Mouse (Mus musculus) embryonic facial prominence, embryonic 13.5 days (tissue): ENCODE data around the gene Safb2. TPM values are rescaled to one million over a fixed set of nuclear protein-coding genes. Genes with fewer than 3 reads are reported as not detected.

Experiments used
- ATAC-seq: fragments of 200-750 bp; cut with Nextera tagmentation; 2 replicates; pipeline ENCODE4 v1.8.0; 2017; ENCODE audit warnings: low read depth; ENCODE audit not compliant: insufficient number of reproducible peaks, insufficient read depth, low FRiP score, low TSS enrichment
- H3K27ac ChIP-seq: fragments of 300-500 bp; sonication (generic); 2 replicates; pipeline ENCODE4 v1.5.1; 2015; ENCODE audit warnings: moderate library complexity, mild to moderate bottlenecking, inconsistent platforms
- H3K27me3 ChIP-seq: fragments of 300-500 bp; sonication (generic); 2 replicates; pipeline ENCODE4 v1.6.1; 2015; ENCODE audit warnings: mild to moderate bottlenecking, inconsistent platforms
- H3K36me3 ChIP-seq: fragments of 300-500 bp; sonication (generic); 2 replicates; pipeline ENCODE4 v1.6.1; 2015; ENCODE audit warnings: mild to moderate bottlenecking, inconsistent platforms
- H3K4me1 ChIP-seq: fragments of 300-500 bp; sonication (generic); 2 replicates; pipeline ENCODE4 v1.6.1; 2015; ENCODE audit warnings: inconsistent platforms
- H3K4me2 ChIP-seq: fragments of 300-500 bp; sonication (generic); 2 replicates; pipeline ENCODE4 v1.6.1; 2015; ENCODE audit warnings: moderate library complexity, mild to moderate bottlenecking, inconsistent platforms
- H3K4me3 ChIP-seq: fragments of 300-500 bp; sonication (generic); 2 replicates; pipeline ENCODE4 v1.5.1; 2015; ENCODE audit warnings: mild to moderate bottlenecking, inconsistent platforms
- H3K9ac ChIP-seq: fragments of 300-500 bp; sonication (generic); 2 replicates; pipeline ENCODE4 v1.6.1; 2015; ENCODE audit warnings: mild to moderate bottlenecking, inconsistent platforms
- H3K9me3 ChIP-seq: fragments of 300-500 bp; sonication (generic); 2 replicates; pipeline ENCODE4 v1.6.1; 2016; ENCODE audit warnings: inconsistent platforms
- WGBS: fragments of 180-500 bp; shearing (Covaris S2); methylation state at CpG from one replicate; pipeline ENCODE4 v1.1.7; 2015; ENCODE audit warnings: mixed read lengths; 5-methylcytosine and 5-hydroxymethylcytosine counted together
- polyA plus RNA-seq: library from polyadenylated mRNA; unstranded; fragments of >200 nt; fragmentation: Nextera tagmentation; extraction: Ambion mirVana; gene quantifications from 2 replicates; pipeline ENCODE4 v1.2.1, GENCODE M21; 2015

Gene Safb2
- polyA plus RNA-seq, 1 experiment from 2014 or later = 97.6 TPM

GRCm38 (mm10) chr17:56552781-56553363 lies 31.5 kb downstream of the Safb2 start:
- WGBS = 65% methylated on average over 5 of the region's 5 CpGs
- Histone ChIP-seq H3K4me3 (no peak overlapping the region), H3K9me3 (no peaks in the 10 kb centered on the region), H3K4me2 (no peak overlapping the region), H3K27me3 (no peaks in the 10 kb centered on the region), H3K4me1 (peaks cover 15% of the 10 kb centered on the region), H3K27ac (no peak overlapping the region), H3K9ac (no peak overlapping the region), H3K36me3 (0 out of 2 replicates have a peak, but pooled peaks cover 3% of the 10 kb centered on the region)
- ATAC-seq = no peak

DNA sequence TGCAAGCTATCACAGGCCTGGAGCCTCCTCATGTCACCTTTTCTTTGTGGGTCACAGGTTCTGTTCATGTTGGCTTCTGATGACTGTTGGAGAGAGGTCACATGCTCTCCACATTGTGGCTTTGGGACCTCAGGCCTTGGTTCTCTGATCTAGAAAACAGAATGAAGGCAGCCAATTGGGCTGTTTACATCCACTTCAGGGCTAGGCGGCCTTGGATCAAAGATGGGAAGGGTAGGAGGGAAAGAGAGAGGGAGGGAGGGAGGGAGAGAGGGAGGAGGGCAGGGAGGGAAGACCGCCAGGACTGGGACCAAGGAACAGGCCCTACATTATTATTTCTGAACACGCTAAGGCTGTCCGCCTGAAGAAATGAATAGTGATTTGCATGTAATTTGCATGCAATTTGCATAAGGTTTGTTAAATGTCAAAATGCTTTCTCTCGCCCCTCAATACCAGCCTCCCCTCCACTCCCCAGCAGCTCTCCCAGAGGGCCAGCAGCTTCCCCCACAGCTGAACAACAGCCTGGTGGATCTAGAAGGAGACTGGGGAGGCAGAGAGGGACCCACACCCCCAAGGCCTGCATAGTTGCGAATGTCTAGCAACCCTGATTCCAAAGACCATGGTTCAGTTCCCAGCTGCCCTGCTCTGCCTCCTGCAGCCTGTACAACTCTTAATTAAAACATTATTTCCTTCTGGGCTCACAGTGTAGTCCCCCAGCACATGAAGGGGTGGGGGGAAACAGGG lies 32.4 kb downstream of the Safb2 start:
- Histone ChIP-seq H3K4me3 (no peak overlapping the region), H3K36me3 (0 out of 2 replicates have a peak, but pooled peaks cover 3% of the 10 kb centered on the region), H3K9me3 (no peaks in the 10 kb centered on the region), H3K27ac (0 out of 2 replicates have a peak overlapping the region, but pooled peaks have one; percentile 11), H3K27me3 (no peaks in the 10 kb centered on the region), H3K4me2 (no peak overlapping the region), H3K9ac (no peak overlapping the region), H3K4me1 (peaks cover 19% of the 10 kb centered on the region)
- WGBS = 77% methylated on average over 6 of the region's 6 CpGs
- ATAC-seq = no peak

- 77% methylated on average over 12 of the region's 12 CpGs for WGBS
- Histone ChIP-seq H3K27me3 (no peaks in the 10 kb centered on the region), H3K4me1 (peaks cover 20% of the 10 kb centered on the region), H3K4me2 (no peak overlapping the region), H3K9me3 (no peaks in the 10 kb centered on the region), H3K4me3 (no peak overlapping the region), H3K36me3 (0 out of 2 replicates have a peak, but pooled peaks cover 3% of the 10 kb centered on the region), H3K9ac (no peak overlapping the region), H3K27ac (0 out of 2 replicates have a peak overlapping the region, but pooled peaks have one; percentile 2)
- ATAC-seq = no peak
Measured at GRCm38 (mm10) chr17:56550784-56551475, 33.5 kb downstream of the Safb2 start.

DNA sequence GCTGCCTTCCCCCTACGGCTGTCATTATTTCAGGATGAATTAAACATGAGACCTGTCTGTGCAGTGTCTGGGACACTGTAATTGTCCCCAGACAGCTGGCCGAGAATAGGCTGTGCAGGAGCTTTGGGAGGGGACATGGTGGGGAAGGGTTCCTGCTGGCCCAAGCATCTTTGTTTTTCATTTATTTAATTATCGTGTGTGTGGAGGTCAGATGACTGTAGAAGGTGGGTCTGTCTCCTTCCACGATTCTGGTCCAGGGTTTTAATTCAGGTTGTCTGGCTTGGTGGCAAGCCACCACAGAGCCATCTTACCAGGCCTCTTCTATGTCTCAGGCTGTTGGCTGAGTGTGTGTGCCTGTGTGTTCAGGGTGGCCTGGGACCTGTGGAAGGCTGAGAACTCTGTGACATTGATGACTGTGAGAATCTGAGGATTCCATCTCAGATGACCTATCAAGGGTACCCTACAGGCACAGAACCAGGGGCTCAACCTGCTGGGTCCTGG lies 35.7 kb downstream of the Safb2 start:
- peaks cover 20% of the 10 kb centered on the region for H3K4me1 ChIP-seq
- no peak overlapping the region for H3K4me3 ChIP-seq
- H3K9me3 ChIP-seq = no peaks in the 10 kb centered on the region
- H3K27me3 ChIP-seq = no peaks in the 10 kb centered on the region
- no peak overlapping the region for H3K27ac ChIP-seq
- 0 out of 2 replicates have a peak, but pooled peaks cover 3% of the 10 kb centered on the region for H3K36me3 ChIP-seq
- no peak overlapping the region for H3K4me2 ChIP-seq
- ATAC-seq = no peak
- no peak overlapping the region for H3K9ac ChIP-seq
- 33% methylated on average over 4 of the region's 4 CpGs for WGBS

- Histone ChIP-seq H3K9me3 (no peaks in the 10 kb centered on the region), H3K4me1 (peaks cover 20% of the 10 kb centered on the region), H3K27me3 (no peaks in the 10 kb centered on the region), H3K27ac (no peak overlapping the region), H3K4me2 (no peak overlapping the region), H3K36me3 (0 out of 2 replicates have a peak, but pooled peaks cover 3% of the 10 kb centered on the region), H3K9ac (no peak overlapping the region), H3K4me3 (no peak overlapping the region)
- ATAC-seq = no peak
- 65% methylated on average over 9 of the region's 9 CpGs for WGBS
Measured at GRCm38 (mm10) chr17:56547846-56548604, 36.4 kb downstream of the Safb2 start.

GRCm38 (mm10) chr17:56547116-56547845 lies 37.1 kb downstream of the Safb2 start:
- no peak overlapping the region for H3K9ac ChIP-seq
- H3K4me1 ChIP-seq = peaks cover 15% of the 10 kb centered on the region
- 58% methylated on average over 17 of the region's 17 CpGs for WGBS
- H3K4me3 ChIP-seq = no peak overlapping the region
- ATAC-seq = no peak
- H3K27ac ChIP-seq = no peak overlapping the region
- no peaks in the 10 kb centered on the region for H3K27me3 ChIP-seq
- no peaks in the 10 kb centered on the region for H3K36me3 ChIP-seq
- H3K9me3 ChIP-seq = no peaks in the 10 kb centered on the region
- H3K4me2 ChIP-seq = no peak overlapping the region

- H3K9me3 ChIP-seq = no peaks in the 10 kb centered on the region
- 78% methylated on average over 5 of the region's 5 CpGs for WGBS
- ATAC-seq = no peak
- no peak overlapping the region for H3K9ac ChIP-seq
- H3K4me2 ChIP-seq = no peak overlapping the region
- H3K27me3 ChIP-seq = no peaks in the 10 kb centered on the region
- 0 out of 2 replicates have a peak, but pooled peaks cover 13% of the 10 kb centered on the region for H3K4me1 ChIP-seq
- H3K27ac ChIP-seq = no peak overlapping the region
- no peaks in the 10 kb centered on the region for H3K36me3 ChIP-seq
- H3K4me3 ChIP-seq = no peak overlapping the region
Measured at GRCm38 (mm10) chr17:56546576-56546975, 37.8 kb downstream of the Safb2 start.

- no peak for ATAC-seq
- Histone ChIP-seq H3K4me1 (0 out of 2 replicates have a peak, but pooled peaks cover 11% of the 10 kb centered on the region), H3K4me2 (no peak overlapping the region), H3K27ac (no peak overlapping the region), H3K9ac (no peak overlapping the region), H3K4me3 (no peak overlapping the region), H3K9me3 (no peaks in the 10 kb centered on the region), H3K27me3 (no peaks in the 10 kb centered on the region), H3K36me3 (no peaks in the 10 kb centered on the region)
- 77% methylated on average over 1 of the region's 1 CpGs for WGBS
Measured at GRCm38 (mm10) chr17:56545945-56546344, 38.4 kb downstream of the Safb2 start.

GRCm38 (mm10) chr17:56544699-56545387 lies 39.5 kb downstream of the Safb2 start:
- Histone ChIP-seq H3K9ac (no peak overlapping the region), H3K4me2 (no peak overlapping the region), H3K27me3 (no peaks in the 10 kb centered on the region), H3K36me3 (no peaks in the 10 kb centered on the region), H3K9me3 (no peaks in the 10 kb centered on the region), H3K27ac (no peak overlapping the region), H3K4me3 (no peak overlapping the region), H3K4me1 (peaks cover 16% of the 10 kb centered on the region; the same call in 1 of the 2 replicates)
- WGBS = 78% methylated on average over 7 of the region's 7 CpGs
- ATAC-seq = no peak

DNA sequence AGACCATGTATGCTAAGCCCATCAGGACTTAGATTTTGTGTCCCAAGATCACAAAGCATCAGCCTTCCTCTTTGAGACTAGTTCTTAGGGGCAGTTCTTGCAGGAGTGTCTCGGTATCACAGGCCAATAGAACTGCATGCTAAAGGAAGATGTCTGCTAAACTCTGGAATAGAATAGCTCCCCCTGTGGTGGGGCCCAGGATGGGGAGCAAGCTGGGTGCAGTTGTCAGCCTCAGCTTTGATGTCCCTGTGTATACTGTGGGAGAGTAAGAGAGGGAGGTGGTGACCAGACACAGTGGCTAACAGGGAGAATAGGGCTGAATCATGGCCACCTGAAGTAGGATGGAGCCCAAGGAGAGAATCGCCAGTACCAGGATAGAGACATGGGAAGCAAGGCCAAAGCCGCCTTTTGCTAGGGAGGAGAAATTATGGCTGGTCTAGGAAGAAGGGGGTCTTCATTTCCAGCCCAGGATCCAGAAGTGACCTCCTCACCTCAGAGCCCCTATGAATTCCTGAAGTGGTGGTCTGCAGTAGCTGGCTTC lies 40.6 kb downstream of the Safb2 start:
- 79% methylated on average over 3 of the region's 3 CpGs for WGBS

More for the DNA sequence above, 40.6 kb downstream of the Safb2 start:
- H3K9me3 ChIP-seq = no peaks in the 10 kb centered on the region
- H3K27ac ChIP-seq = no peak overlapping the region
- H3K4me1 ChIP-seq = peaks cover 16% of the 10 kb centered on the region; the same call in 1 of the 2 replicates
- H3K36me3 ChIP-seq = no peaks in the 10 kb centered on the region
- H3K4me3 ChIP-seq = no peak overlapping the region
- H3K27me3 ChIP-seq = no peaks in the 10 kb centered on the region
- no peak for ATAC-seq
- no peak overlapping the region for H3K4me2 ChIP-seq
- no peak overlapping the region for H3K9ac ChIP-seq
